Mouse (Mus musculus): ENCODE data around the gene Cfap126. TPM values are rescaled to one million over a fixed set of nuclear protein-coding genes. Genes with fewer than 3 reads are reported as not detected.
A peak's percentile ranks its signal among the peaks of the same experiment; 100 is the strongest.

Cfap126 gene
- polyA plus RNA-seq, 1 experiment from 2014 or later, result 1.5 TPM

DNA sequence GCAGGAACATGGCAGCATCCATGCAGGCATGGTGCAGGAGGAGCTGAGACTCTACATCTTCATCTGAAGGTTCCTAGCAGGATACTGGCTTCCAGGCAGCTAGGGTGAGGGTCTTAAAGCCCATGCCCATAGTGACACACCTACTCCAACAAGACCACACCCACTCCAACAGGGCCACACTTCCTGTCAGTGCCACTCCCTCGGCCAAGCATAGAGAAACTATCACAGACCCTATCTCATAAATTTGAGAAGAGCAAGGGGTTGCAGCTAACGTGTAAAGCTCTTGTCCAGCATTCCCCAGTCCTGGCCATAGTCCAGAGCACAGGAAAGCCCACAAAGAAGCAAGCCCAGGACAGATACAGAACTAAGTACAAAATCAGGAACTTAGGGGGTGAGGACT, 12.7 kb upstream of the Cfap126 start:
- H3K4me2 ChIP-seq (ENCODE audit: low read length), result no peak overlapping the region
- H3K27ac ChIP-seq (ENCODE audit: low read depth), result no peak overlapping the region
- DNase-seq (ENCODE audit: low spot score) (no peak), ATAC-seq (replicated peaks; ENCODE audit: low FRiP score, low TSS enrichment, low read depth) (no peak)
- peaks cover 7% of the 10 kb centered on the region for H3K4me1 ChIP-seq (replicated peaks; ENCODE audit: control insufficient read depth, insufficient read depth, low read length)
- H3K36me3 ChIP-seq (ENCODE audit: control insufficient read depth, insufficient read depth, low read length), result no peaks in the 10 kb centered on the region
- H3K9ac ChIP-seq (ENCODE audit: low read length), result no peak overlapping the region
- no peaks in the 10 kb centered on the region for H3K9me3 ChIP-seq (ENCODE audit: control insufficient read depth, low read length)
- H3K4me3 ChIP-seq (ENCODE audit: low read depth, low read length), result no peak overlapping the region
- no peaks in the 10 kb centered on the region for H3K27me3 ChIP-seq (replicated peaks; ENCODE audit: control insufficient read depth, insufficient read depth, low read length)
- WGBS, result 57% methylated on average over 2 of the region's 2 CpGs

DNA sequence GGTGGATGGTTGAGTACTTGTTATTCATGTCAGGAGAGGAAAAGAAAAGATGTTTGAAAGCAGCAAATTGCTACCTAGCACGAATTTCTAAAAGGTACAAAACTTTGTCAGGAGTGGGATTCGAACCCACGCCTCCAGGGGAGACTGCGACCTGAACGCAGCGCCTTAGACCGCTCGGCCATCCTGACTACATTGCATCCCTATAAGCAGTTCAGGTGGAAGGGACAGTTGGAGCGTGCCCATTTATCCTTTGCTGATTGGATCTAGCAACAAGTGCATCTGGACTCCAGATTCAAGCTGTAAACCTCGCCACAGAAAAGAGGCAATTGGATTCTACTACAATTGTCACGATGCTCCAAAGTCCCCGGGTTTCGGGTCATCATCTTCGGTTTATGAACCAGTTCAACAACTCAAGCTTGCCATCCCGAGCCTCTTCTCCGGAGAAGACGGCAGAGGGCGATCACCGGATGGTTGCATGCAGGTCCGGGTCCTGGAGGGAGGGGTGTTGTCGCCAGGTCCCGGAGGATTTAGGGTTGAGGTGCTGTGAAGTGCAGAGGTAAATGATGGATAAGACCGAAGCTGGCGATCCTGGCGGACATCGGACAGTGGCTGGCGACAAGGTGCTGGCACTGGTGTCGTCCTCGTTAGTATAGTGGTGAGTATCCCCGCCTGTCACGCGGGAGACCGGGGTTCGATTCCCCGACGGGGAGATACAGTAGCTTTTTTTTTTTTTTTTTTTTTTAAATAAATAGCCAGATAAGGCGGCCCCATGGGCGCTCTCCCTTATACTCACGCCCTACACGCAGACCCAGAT, 11.8 kb upstream of the Cfap126 start:
- under 1% methylated on average over 40 of the region's 40 CpGs for WGBS

DNA sequence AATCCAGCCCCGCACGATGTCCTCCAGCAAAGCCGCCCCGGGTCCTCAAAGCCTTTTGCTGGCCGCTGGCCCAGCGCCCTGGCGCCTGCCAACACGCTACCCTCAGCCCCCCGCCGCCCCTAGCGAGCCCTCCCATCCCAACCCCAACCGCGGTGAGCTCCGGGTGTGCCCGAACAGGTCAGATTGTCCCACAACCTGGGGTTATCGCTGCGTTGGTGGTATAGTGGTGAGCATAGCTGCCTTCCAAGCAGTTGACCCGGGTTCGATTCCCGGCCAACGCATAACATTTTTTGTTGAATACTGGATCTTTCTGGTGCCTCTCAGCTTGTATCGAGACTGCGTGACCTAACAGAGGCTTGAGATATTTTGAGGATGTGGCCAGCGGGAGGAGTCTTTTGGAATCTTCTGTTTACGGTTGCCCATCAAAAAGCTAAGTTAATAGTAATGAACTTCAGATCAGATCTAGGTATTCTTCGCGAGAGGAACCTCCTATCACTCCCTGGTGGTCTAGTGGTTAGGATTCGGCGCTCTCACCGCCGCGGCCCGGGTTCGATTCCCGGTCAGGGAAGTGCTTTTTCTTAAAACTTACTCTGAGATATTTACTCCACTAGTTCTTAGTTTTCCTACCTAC, 11.1 kb upstream of the Cfap126 start:
- WGBS, result under 1% methylated on average over 35 of the region's 35 CpGs
- peaks cover 6% of the 10 kb centered on the region for H3K4me1 ChIP-seq (replicated peaks; ENCODE audit: control insufficient read depth, insufficient read depth, low read length)
- H3K4me2 ChIP-seq (ENCODE audit: low read length), result peak overlapping the region; percentile 60
- ATAC-seq (replicated peaks; ENCODE audit: low FRiP score, low TSS enrichment, low read depth) (peak; percentile 92), DNase-seq (ENCODE audit: low spot score) (peak; percentile 99)
- no peaks in the 10 kb centered on the region for H3K36me3 ChIP-seq (ENCODE audit: control insufficient read depth, insufficient read depth, low read length)
- H3K4me3 ChIP-seq (ENCODE audit: low read depth, low read length), result peak overlapping the region; percentile 66
- H3K27me3 ChIP-seq (replicated peaks; ENCODE audit: control insufficient read depth, insufficient read depth, low read length), result no peaks in the 10 kb centered on the region
- peak overlapping the region; percentile 65; the same call in 1 of the 2 replicates for H3K27ac ChIP-seq (ENCODE audit: low read depth)
- no peaks in the 10 kb centered on the region for H3K9me3 ChIP-seq (ENCODE audit: control insufficient read depth, low read length)
- peak overlapping the region; percentile 66 for H3K9ac ChIP-seq (ENCODE audit: low read length)

More for the DNA sequence above, 11.8 kb upstream of the Cfap126 start:
- Histone ChIP-seq H3K27me3 (replicated peaks; ENCODE audit: control insufficient read depth, insufficient read depth, low read length) (no peaks in the 10 kb centered on the region), H3K27ac (ENCODE audit: low read depth) (peak overlapping the region; percentile 65; the same call in 1 of the 2 replicates), H3K9me3 (ENCODE audit: control insufficient read depth, low read length) (no peaks in the 10 kb centered on the region), H3K4me1 (replicated peaks; ENCODE audit: control insufficient read depth, insufficient read depth, low read length) (peaks cover 6% of the 10 kb centered on the region), H3K4me3 (ENCODE audit: low read depth, low read length) (peak overlapping the region; percentile 66), H3K36me3 (ENCODE audit: control insufficient read depth, insufficient read depth, low read length) (no peaks in the 10 kb centered on the region), H3K4me2 (ENCODE audit: low read length) (peak overlapping the region; percentile 60), H3K9ac (ENCODE audit: low read length) (peak overlapping the region; percentile 66)
- DNase-seq (ENCODE audit: low spot score) (peak; percentile 100), ATAC-seq (replicated peaks; ENCODE audit: low FRiP score, low TSS enrichment, low read depth) (peak; percentile 85)

DNA sequence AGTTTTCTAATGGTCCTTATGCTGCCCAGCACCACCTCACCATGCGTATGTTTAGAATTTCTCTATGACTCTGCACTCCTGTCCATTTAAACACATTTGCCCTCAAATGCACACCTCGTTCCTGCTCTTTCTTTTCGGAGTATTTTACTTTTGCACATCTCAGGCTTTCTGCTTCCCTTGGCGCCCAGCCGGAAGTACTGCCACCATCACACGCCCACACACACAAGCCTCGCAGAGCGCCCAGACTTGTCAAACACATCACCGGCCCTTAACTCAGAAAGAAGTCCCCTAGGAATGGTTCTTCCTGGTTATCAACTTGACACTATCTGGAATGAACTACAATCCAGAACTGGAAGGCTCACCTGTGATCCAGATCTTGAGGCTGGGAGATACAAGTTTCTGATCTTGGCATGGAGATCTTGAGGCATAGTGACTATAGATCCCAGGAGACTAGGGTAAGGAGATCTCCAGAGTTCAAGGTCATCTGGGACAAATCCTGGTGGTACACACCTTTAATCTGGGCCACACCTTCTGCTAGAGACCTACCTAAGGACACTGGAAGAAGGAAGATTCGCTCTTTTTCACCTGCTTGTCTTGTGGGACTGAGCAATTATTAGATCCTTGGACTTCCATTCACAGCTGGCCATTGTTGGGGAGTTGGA, 10.4 kb upstream of the Cfap126 start:
- DNase-seq (ENCODE audit: low spot score) (no peak), ATAC-seq (replicated peaks; ENCODE audit: low FRiP score, low TSS enrichment, low read depth) (peak; percentile 30)
- Histone ChIP-seq H3K36me3 (ENCODE audit: control insufficient read depth, insufficient read depth, low read length) (no peaks in the 10 kb centered on the region), H3K4me1 (replicated peaks; ENCODE audit: control insufficient read depth, insufficient read depth, low read length) (peaks cover 6% of the 10 kb centered on the region), H3K4me2 (ENCODE audit: low read length) (peak overlapping the region; percentile 60), H3K9me3 (ENCODE audit: control insufficient read depth, low read length) (no peaks in the 10 kb centered on the region), H3K4me3 (ENCODE audit: low read depth, low read length) (peak overlapping the region; percentile 66), H3K27ac (ENCODE audit: low read depth) (no peak overlapping the region), H3K27me3 (replicated peaks; ENCODE audit: control insufficient read depth, insufficient read depth, low read length) (no peaks in the 10 kb centered on the region), H3K9ac (ENCODE audit: low read length) (0 out of 2 replicates have a peak overlapping the region, but pooled peaks have one; percentile 20)
- 11% methylated on average over 10 of the region's 10 CpGs for WGBS

DNA sequence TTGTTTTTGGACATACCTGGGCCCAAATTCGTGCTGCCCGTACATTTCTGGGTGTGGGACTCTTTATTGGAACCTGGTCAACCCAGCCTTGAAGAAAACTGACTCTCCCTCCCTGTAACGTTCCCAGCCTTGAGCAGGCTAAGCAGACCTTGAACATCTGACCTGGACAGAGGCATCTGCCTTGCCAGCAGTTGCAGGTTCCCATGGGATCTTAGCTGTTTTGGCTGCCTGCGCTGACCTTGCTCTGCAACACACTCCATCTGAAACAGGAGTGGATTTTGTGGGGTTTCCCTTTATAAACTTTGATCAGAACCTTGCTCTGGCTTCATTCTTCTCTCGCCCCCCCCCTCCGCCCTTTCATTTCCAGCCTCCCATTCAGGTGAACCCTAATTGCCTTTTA, 8.5 kb upstream of the Cfap126 start:
- Histone ChIP-seq H3K4me1 (replicated peaks; ENCODE audit: control insufficient read depth, insufficient read depth, low read length) (peaks cover 6% of the 10 kb centered on the region), H3K4me2 (ENCODE audit: low read length) (no peak overlapping the region), H3K27me3 (replicated peaks; ENCODE audit: control insufficient read depth, insufficient read depth, low read length) (no peaks in the 10 kb centered on the region), H3K9ac (ENCODE audit: low read length) (no peak overlapping the region), H3K9me3 (ENCODE audit: control insufficient read depth, low read length) (no peaks in the 10 kb centered on the region), H3K4me3 (ENCODE audit: low read depth, low read length) (no peak overlapping the region), H3K27ac (ENCODE audit: low read depth) (no peak overlapping the region), H3K36me3 (ENCODE audit: control insufficient read depth, insufficient read depth, low read length) (no peaks in the 10 kb centered on the region)
- no peak for DNase-seq (ENCODE audit: low spot score)
- 73% methylated on average over 6 of the region's 6 CpGs for WGBS
- no peak for ATAC-seq (replicated peaks; ENCODE audit: low FRiP score, low TSS enrichment, low read depth)

DNA sequence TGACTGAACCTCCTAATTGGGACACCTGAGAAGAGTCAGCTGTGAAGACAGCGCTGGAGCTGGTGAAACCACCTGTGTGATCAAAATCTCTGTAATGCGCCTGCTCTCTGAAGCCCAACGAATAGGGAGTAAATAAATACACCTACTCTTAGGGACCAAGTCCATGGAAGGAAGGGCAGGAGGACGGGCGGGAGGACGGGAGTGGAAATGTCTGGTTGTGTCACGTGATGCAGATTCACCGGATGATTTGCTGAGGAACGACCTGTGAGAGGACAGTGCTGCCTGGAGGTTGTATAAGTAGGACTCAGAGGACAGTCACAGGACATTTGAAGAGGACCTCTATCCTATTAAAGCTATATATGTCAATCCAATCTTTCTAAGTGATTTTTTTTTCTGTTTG, 4.1 kb upstream of the Cfap126 start:
- no peaks in the 10 kb centered on the region for H3K27me3 ChIP-seq (replicated peaks; ENCODE audit: control insufficient read depth, insufficient read depth, low read length)
- H3K4me3 ChIP-seq (ENCODE audit: low read depth, low read length), result no peak overlapping the region
- no peak for ATAC-seq (replicated peaks; ENCODE audit: low FRiP score, low TSS enrichment, low read depth)
- H3K36me3 ChIP-seq (ENCODE audit: control insufficient read depth, insufficient read depth, low read length), result no peaks in the 10 kb centered on the region
- H3K4me2 ChIP-seq (ENCODE audit: low read length), result peak overlapping the region; percentile 14; the same call in 1 of the 2 replicates
- H3K4me1 ChIP-seq (replicated peaks; ENCODE audit: control insufficient read depth, insufficient read depth, low read length), result peaks cover 11% of the 10 kb centered on the region
- H3K27ac ChIP-seq (ENCODE audit: low read depth), result no peak overlapping the region
- no peak overlapping the region for H3K9ac ChIP-seq (ENCODE audit: low read length)
- WGBS, result 38% methylated on average over 9 of the region's 9 CpGs
- no peak for DNase-seq (ENCODE audit: low spot score)
- no peaks in the 10 kb centered on the region for H3K9me3 ChIP-seq (ENCODE audit: control insufficient read depth, low read length)

DNA sequence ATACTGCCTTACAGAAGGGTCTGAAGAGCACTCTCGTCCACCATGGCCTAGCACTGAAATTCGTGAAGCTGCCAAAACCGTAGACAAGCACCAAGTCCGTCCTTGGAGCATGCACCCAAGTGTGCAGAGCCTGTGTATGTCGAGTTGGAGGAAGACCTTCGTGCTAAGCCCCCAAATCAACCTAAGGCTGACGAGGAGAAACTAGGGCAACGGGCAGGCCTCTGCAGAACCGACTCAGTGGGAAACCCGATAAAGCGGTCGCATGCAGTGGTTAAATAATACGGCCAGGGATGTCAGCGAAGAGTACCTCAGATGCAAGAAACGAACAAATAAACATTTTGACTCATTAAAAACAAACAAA, 3.1 kb upstream of the Cfap126 start:
- no peaks in the 10 kb centered on the region for H3K27me3 ChIP-seq (replicated peaks; ENCODE audit: control insufficient read depth, insufficient read depth, low read length)
- WGBS, result 13% methylated on average over 15 of the region's 15 CpGs
- DNase-seq (ENCODE audit: low spot score) (peak; percentile 85), ATAC-seq (replicated peaks; ENCODE audit: low FRiP score, low TSS enrichment, low read depth) (peak; percentile 42; the same call in 1 of the 2 replicates)
- peak overlapping the region; percentile 62; the same call in 1 of the 2 replicates for H3K27ac ChIP-seq (ENCODE audit: low read depth)
- no peaks in the 10 kb centered on the region for H3K36me3 ChIP-seq (ENCODE audit: control insufficient read depth, insufficient read depth, low read length)
- H3K4me2 ChIP-seq (ENCODE audit: low read length), result peak overlapping the region; percentile 63
- H3K9me3 ChIP-seq (ENCODE audit: control insufficient read depth, low read length), result no peaks in the 10 kb centered on the region
- H3K4me3 ChIP-seq (ENCODE audit: low read depth, low read length), result peak overlapping the region; percentile 55
- peak overlapping the region; percentile 39 for H3K9ac ChIP-seq (ENCODE audit: low read length)
- peaks cover 11% of the 10 kb centered on the region for H3K4me1 ChIP-seq (replicated peaks; ENCODE audit: control insufficient read depth, insufficient read depth, low read length)

DNA sequence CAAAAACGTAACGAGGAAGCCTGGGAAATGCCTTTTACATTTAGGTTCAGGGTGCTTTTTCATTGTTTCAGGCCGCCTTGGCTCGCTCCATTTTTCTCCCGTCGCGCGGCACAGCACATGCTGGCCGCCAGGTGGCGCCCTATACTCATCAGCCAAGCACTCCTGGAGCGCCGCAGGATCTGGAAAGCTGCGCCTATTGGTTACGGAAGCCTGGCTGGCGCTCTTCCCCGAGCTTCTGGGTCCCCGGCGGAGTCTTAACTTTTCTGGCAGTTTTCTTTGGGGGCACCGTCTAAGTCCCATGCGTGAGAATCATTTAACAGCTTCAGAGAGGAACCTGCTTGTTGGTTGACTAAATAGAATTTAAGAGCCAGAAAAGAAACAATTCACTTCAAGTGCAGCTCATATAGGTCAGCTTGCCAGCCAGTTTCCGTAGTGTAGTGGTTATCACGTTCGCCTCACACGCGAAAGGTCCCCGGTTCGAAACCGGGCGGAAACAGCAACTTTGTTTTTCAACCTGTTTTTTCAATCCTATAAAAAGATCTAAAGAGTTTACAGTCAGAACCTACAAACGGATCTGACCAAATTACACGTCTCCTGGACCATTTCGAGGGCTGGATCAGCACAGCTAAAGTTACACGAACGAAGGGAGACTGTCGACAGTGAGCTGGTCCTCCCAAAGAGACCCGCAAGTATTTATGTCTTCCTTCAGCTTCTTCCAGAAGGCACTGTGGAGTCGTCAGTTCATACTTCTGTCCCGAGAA, 2.5 kb upstream of the Cfap126 start:
- Histone ChIP-seq H3K4me2 (ENCODE audit: low read length) (peak overlapping the region; percentile 63), H3K4me1 (replicated peaks; ENCODE audit: control insufficient read depth, insufficient read depth, low read length) (peaks cover 11% of the 10 kb centered on the region), H3K4me3 (ENCODE audit: low read depth, low read length) (peak overlapping the region; percentile 55), H3K27me3 (replicated peaks; ENCODE audit: control insufficient read depth, insufficient read depth, low read length) (no peaks in the 10 kb centered on the region), H3K36me3 (ENCODE audit: control insufficient read depth, insufficient read depth, low read length) (no peaks in the 10 kb centered on the region), H3K9me3 (ENCODE audit: control insufficient read depth, low read length) (no peaks in the 10 kb centered on the region), H3K9ac (ENCODE audit: low read length) (peak overlapping the region; percentile 39), H3K27ac (ENCODE audit: low read depth) (peak overlapping the region; percentile 79)
- DNase-seq (ENCODE audit: low spot score), result peak; percentile 99
- peak; percentile 92 for ATAC-seq (replicated peaks; ENCODE audit: low FRiP score, low TSS enrichment, low read depth)
- WGBS, result under 1% methylated on average over 38 of the region's 38 CpGs
